Mouse (Mus musculus): Measurements from ENCODE around the gene Ccl11. TPM values are rescaled to one million over a fixed set of nuclear protein-coding genes. Genes with fewer than 3 reads are reported as not detected.

Ccl11 gene
- total RNA-seq (2021): 10 to 100 TPM in 1 of 2 experiments, 1 to 10 TPM in 1; 5.2 to 13.8 TPM
- 3.3 and 3.5 TPM in 2 replicates for polyA plus RNA-seq (2012; rRNA removed)
- long read RNA-seq, partial matches to known transcripts: 0 of 4 reads
- long read RNA-seq, other reads (novel, unspliced or antisense): 0 of 4 reads

GRCm38 (mm10) chr11:82057646-82058045 lies at the start of gene Ccl11:
TSS of gene Ccl11 (plus strand) at chr11:82057823.
- DNase-seq: no peak

DNA sequence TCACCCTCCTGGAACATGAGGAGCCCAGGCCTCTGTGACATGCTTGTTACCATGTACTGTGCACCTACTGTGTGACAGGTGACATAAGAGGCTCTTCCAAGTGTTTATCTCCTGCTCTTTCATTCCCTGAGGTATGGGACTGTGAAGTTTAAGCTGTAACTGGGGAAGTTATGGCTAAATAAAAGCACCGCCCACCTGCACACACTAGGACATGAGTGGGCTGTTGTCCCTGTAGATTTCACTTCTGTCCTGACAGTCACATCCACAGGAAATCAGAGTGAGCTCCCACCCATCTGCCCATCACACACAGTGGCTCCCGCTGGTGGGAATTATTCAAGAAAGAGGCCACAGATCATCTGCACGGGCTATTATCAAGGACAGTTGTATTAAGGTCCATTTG lies 47.5 kb upstream of the Ccl11 start:
- DNase-seq: no peak

DNA sequence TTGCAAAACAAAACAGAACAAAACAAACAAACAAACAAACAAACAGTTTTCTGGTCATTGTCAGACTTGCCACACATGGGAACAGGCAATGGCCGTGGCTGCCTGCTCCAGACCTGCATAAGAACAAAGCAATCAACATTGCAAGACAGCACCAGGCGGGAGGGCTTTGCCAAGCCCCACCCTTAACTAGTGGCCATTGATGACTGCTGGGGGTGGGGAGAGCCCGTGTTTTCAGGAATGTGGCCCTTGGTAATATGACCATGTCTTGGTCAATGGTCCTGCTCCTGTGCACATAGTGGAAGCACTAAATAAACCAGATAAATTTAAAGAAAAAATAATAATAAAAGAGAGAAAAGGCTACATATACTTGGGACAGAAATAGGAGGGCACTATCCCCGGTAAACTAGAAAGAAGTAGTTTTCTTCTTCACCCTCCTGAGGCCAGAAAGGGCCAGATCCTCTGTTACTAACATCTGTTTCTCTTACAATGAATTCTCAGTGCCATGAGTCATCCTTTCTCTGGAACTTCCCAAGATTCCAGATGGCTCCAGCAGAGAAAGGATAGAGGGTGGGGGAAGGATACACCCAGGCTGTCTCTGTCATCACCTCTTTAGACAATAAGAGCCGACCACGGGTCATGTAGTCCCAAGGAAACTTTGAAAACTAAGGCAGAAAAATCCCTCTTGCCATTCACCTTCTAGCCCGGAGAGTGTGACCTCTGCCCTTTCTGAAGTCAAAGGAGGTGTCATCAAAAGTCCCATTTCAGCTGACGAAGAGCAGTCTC lies 46.0 kb upstream of the Ccl11 start:
- DNase-seq: no peak

- no peak for DNase-seq
Observed at GRCm38 (mm10) chr11:82013756-82014155, 43.9 kb upstream of the Ccl11 start.

- peak; percentile 31 for DNase-seq
Observed at GRCm38 (mm10) chr11:82015066-82015465, 42.6 kb upstream of the Ccl11 start.

DNA sequence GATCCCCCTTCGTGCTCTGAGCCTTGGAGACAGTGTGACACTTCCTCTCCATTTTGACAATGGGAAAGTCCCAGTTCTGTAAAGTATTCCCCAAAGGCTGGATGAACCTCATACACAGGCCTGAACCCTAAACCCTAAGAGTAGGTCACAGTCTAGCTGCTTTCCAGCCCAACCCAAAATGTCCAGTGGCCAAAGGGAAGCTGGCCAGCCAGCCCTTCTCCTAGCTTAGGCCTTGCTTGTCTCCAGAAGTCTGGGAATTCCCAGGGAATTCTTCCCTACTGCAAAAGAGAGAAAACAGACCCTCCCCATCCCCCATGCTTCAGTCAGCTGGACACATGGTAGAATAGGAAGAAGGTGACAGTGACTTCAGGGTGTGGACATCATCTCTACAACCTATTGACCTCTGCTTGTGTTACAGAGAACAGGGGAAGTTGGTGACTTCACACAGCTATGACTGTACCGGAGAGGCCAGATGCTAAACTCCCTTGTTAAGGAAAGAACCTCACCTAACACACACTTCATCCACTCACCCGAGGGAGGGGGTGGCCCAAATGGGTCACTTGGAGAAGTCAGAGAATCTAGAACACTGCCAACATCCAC lies 41.3 kb upstream of the Ccl11 start:
- DNase-seq: no peak

GRCm38 (mm10) chr11:82019389-82019788 lies 38.2 kb upstream of the Ccl11 start:
- DNase-seq: no peak

- no peak for DNase-seq
Observed at GRCm38 (mm10) chr11:82019793-82020192, 37.8 kb upstream of the Ccl11 start.

GRCm38 (mm10) chr11:82021406-82021805 lies 36.2 kb upstream of the Ccl11 start:
- DNase-seq: no peak

DNA sequence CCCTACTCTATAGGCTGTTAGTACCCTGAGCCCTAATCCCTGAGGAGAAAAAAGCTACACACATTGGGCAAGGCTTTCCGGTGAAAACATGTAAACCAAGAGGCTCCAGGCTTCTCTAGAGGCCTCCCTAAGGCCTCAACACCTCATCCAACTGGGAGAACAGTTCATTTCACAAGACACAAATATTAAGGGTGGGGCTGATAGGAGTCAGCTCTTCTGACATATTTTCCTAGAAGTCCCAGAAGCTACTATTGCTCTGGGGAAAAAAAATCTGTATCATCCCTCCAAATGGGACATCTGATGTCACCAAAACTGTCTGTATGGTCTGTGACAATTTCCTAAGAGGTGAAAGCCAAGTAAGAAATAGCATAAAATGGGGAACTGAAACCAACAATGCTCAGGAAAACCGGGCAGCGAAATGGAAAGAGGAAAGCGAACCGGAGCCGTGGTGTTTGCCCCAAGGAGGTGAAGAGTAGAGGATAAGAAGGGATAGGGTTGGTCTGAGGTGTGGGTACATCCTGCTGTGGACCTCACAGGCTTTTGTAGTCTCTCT lies 35.0 kb upstream of the Ccl11 start:
- DNase-seq: no peak

- peak; percentile 87 for DNase-seq
Observed at GRCm38 (mm10) chr11:82023769-82024168, 33.9 kb upstream of the Ccl11 start.

DNA sequence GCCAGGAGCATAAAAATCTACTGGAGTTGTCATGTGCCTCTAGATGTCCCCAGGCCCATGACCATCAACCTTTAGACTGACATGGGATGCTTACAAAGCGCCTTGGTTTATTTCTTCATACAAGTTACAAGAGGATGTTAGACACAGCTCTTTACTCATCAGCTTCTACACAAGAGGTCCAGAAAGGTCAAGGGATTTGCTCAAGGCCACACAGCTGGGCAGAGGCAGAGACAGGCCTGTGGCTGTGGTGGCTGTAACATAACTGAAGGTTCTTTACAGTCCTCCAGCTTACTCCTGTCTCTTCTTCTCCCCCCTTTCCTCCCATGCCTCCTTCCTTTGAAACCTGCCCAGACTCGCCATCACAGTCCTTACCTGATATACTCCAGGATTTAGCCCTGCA lies 27.5 kb upstream of the Ccl11 start:
- DNase-seq: peak; percentile 74

DNA sequence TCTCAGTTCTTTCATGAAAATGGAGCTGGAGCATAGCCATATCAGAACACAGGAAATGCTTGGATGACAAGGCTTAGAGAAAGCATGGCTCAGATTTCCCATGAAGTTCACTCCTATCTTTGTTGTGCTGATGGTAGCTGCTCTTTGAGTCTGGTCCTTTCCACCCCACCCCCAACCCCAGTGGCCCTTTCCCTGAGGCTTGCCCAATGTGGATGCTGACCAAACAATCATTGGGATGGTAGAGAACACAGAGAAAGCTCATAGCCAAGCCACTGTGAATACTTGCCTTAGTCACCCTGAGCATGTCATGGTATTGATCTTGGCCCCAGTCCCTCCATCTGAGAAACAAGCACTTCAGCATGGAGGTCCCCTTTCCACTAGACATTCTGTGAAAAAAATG lies 25.5 kb upstream of the Ccl11 start:
- no peak for DNase-seq

- DNase-seq: peak; percentile 78
Observed at GRCm38 (mm10) chr11:82032678-82033344, 24.8 kb upstream of the Ccl11 start.

- no peak for DNase-seq
Observed at GRCm38 (mm10) chr11:82034446-82034845, 23.2 kb upstream of the Ccl11 start.

DNA sequence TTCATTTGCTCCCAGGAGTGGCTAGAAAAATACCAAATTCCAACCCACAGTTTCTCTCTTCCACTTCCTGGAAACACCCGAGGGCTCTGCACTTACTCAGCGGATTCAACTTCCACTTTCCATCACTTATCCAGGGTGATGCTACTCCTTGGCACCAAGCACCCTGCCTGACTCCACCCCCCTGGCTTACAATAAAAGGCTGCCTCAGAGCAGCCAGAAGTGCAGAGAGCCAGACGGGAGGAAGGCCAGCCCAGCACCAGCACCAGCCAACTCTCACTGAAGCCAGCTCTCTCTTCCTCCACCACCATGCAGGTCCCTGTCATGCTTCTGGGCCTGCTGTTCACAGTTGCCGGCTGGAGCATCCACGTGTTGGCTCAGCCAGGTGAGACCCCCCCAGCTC lies 22.3 kb upstream of the Ccl11 start, which contains the start of gene Ccl2:
Ccl2 (plus strand) TSS at position 216 of the 400 bp plus-strand sequence.
- peak; percentile 88 for DNase-seq

DNA sequence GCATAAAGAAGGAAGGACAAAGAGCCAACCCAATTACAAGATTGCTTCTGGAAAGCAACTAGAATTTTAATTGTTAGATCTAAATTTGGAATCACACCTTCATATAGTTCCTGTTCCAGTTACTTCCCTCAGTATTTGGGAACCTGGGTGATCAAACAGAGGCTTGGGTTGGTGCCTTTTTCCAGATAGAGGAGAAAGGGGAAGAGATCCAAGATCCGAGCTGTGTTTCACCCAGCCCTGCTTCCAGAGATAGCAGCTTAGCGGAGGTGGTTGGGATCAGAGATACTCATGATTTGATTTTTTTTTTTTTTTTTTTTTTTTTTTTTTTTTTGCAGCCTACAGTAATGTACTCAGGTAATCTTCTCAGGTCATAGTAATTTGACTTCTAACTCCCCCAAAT lies 21.8 kb upstream of the Ccl11 start:
- DNase-seq: no peak

- no peak for DNase-seq
Observed at GRCm38 (mm10) chr11:82038535-82038934, 19.1 kb upstream of the Ccl11 start, which contains the start of gene Gm17268. TSS of gene Gm17268 (minus strand) at chr11:82038562.

- DNase-seq: peak; percentile 30
Observed at GRCm38 (mm10) chr11:82039132-82039660, 18.4 kb upstream of the Ccl11 start.

DNA sequence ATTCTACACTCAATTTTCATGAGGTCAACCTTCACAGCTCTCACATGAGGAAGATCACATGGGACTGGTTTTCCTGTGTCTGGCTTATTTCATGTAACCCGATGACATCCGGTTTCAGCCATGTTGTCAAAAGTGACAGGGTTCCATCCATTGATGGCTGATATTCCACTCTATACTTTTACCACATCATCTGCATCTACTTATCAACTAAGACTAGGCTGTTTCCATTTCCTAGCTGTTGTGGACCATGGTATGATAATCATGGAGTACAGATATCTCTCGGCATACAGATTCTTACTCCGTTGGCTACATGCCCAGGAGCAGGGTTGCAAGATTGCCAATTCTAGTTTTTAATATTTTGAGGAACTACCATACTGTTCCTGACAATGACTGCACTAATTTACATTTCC lies 15.9 kb upstream of the Ccl11 start:
- no peak for DNase-seq

DNA sequence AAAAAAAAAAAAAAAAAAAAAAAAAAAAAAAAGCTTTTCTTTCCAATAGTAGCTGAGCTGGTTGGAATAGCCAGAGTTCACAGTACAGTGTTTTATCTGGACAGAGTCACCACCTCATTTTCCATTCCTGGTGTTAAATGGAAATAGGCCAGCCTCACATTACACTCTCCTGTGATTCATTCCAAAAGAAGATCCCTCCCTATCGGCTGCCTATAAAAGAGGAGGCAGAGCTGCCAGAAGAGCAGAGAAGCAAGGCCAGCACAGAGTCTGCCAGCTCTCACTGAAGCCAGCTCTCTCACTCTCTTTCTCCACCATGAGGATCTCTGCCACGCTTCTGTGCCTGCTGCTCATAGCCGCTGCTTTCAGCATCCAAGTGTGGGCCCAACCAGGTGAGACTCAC lies 12.2 kb upstream of the Ccl11 start, which contains the start of gene Ccl7:
Ccl7 (plus strand) TSS at position 242 of the 400 bp plus-strand sequence.
- peak; percentile 76 for DNase-seq

All from adrenal gland, adult 2 months (tissue).